Mouse (Mus musculus) gastrocnemius, postnatal 4 days (tissue): Measurements from ENCODE around the gene Lmtk2. TPM values are rescaled to one million over a fixed set of nuclear protein-coding genes. Genes with fewer than 3 reads are reported as not detected.

Experiments used
- DNase-seq, 2 experiments: peaks; one replicate each; pipeline ENCODE4 v3.0.0; 2021 to 2022; ENCODE audit warnings: low spot score in 2 of 2, mixed read lengths in 2 of 2
- total RNA-seq, 2 experiments: library from RNA; stranded (reverse); gene quantifications; 2 replicates each; pipeline ENCODE4 v1.2.3; 2021

Gene Lmtk2
- total RNA-seq, 2 experiments from 2014 or later = 13.8 to 15.0 TPM

- DNase-seq = no peak
Observed at GRCm38 (mm10) chr5:144105471-144106129, 5.4 kb downstream of the Lmtk2 start.

GRCm38 (mm10) chr5:144106130-144106510, 5.9 kb downstream of the Lmtk2 start:
- no peak for DNase-seq

GRCm38 (mm10) chr5:144109201-144109600, 9.0 kb downstream of the Lmtk2 start:
- DNase-seq = no peak

- DNase-seq = no peak
Observed at GRCm38 (mm10) chr5:144112574-144113438, 12.6 kb downstream of the Lmtk2 start.

- DNase-seq = no peak
Observed at GRCm38 (mm10) chr5:144114068-144114467, 13.8 kb downstream of the Lmtk2 start.

GRCm38 (mm10) chr5:144114970-144115627, 14.9 kb downstream of the Lmtk2 start:
- no peak for DNase-seq

- no peak for DNase-seq
Observed at GRCm38 (mm10) chr5:144115628-144115977, 15.4 kb downstream of the Lmtk2 start.

- no peak for DNase-seq
Observed at GRCm38 (mm10) chr5:144118271-144118670, 18.0 kb downstream of the Lmtk2 start.

- no peak for DNase-seq
Observed at GRCm38 (mm10) chr5:144119286-144119685, 19.1 kb downstream of the Lmtk2 start.

- no peak for DNase-seq
Observed at GRCm38 (mm10) chr5:144121489-144121888, 21.3 kb downstream of the Lmtk2 start.

- DNase-seq = no peak
Observed at GRCm38 (mm10) chr5:144125979-144126755, 25.9 kb downstream of the Lmtk2 start.

- DNase-seq = no peak
Observed at GRCm38 (mm10) chr5:144143531-144143930, 43.3 kb downstream of the Lmtk2 start.

- DNase-seq = no peak
Observed at GRCm38 (mm10) chr5:144146898-144147297, 46.7 kb downstream of the Lmtk2 start.

GRCm38 (mm10) chr5:144149530-144149929, 49.3 kb downstream of the Lmtk2 start:
- no peak for DNase-seq

GRCm38 (mm10) chr5:144151270-144151669, 51.0 kb downstream of the Lmtk2 start:
- DNase-seq = no peak

- peak in 1 of 2 experiments; percentile 59 for DNase-seq
Observed at GRCm38 (mm10) chr5:144154528-144154927, 54.3 kb downstream of the Lmtk2 start.

- DNase-seq = peak; percentile 32 to 62
Observed at GRCm38 (mm10) chr5:144158604-144159003, 58.4 kb downstream of the Lmtk2 start.

GRCm38 (mm10) chr5:144159137-144159536, 58.9 kb downstream of the Lmtk2 start:
- DNase-seq = no peak

GRCm38 (mm10) chr5:144162080-144162812, 62.0 kb downstream of the Lmtk2 start:
- no peak for DNase-seq

GRCm38 (mm10) chr5:144162813-144163517, 62.7 kb downstream of the Lmtk2 start:
- no peak for DNase-seq
